Mouse (Mus musculus) common myeloid progenitor, adult 5-6 weeks (primary cell): ENCODE data around the gene Ntn4. TPM values are rescaled to one million over a fixed set of nuclear protein-coding genes. Genes with fewer than 3 reads are reported as not detected.

Experiments
- ATAC-seq: replicated peaks from 2 replicates; pipeline ENCODE4 v1.8.0; 2016; ENCODE audit warnings: low read depth, mild to moderate bottlenecking, moderate TSS enrichment, inconsistent platforms; ENCODE audit not compliant: poor library complexity, severe bottlenecking
- total RNA-seq: library from RNA; stranded (forward); fragments of 200-1000, 187-1606 nt; gene quantifications from 2 replicates; pipeline ENCODE4 v1.2.3, GENCODE M21; 2017

Ntn4 gene
- total RNA-seq = 2.2 and 4.8 TPM in 2 replicates

DNA sequence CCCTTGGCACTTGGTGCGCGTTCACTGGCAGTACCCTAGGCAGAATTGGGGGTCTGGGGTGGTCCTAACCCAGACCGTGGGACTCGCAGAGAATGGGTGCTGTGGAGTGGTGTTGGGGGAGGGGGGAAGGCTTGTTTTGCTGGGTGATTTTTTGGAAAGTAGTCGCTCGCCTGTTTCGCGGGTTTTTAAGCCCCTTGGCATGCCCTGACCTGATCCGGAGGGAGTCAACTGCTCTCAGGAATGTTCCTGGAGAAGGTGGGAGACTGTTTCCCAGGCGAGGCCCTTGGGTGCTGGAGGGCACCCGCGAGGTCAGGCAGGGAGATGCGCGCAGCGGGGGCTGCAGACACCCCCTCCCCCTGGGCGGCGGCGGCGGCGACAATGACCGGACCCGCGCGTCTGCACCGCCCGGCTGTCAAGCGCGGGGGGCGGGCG lies at the start of gene Ntn4:
Ntn4 (plus strand) TSS at position 161 of the 432 bp plus-strand sequence.
- ATAC-seq = no peak

DNA sequence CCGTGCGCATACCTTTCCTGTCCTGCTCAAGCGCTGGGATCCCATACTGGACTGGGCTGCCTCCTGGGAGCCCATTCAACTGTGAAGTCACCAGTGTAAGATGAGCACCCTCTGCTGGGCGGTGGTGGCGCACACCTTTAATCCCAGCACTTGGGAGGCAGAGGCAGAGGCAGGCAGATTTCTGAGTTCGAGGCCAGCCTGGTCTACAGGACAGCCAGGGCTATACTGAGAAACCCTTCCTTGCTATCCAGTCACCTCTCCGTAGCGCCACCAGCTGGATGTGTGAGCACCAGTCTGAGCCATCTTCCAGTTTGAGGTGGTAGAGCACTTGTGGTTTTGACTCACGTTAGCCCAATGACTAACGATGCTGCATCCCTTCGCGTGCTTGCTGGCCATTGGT lies 48.0 kb upstream of the Ntn4 start:
- no peak for ATAC-seq

DNA sequence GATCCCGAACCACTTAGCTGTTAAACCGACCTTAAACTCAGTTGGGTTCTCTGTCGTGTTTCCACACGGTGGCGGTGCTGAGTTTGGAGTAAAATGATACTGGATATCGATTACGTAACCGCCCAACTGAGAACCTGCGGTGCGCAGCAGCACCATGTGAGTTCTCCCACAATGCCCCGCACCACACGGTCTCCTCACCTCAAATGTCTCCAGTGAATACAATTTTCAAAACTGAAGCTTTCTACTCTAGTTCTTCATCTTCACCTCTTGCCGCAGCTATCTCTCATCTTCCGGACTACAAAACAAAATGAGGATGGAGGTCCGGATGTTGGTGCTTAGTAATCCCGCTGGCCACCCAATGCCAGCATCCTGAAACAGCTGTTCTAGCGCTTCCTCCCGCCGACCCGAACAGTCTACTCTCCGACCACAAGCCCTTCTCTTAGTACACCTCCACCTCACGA lies 46.4 kb upstream of the Ntn4 start:
- peak; percentile 81 for ATAC-seq

DNA sequence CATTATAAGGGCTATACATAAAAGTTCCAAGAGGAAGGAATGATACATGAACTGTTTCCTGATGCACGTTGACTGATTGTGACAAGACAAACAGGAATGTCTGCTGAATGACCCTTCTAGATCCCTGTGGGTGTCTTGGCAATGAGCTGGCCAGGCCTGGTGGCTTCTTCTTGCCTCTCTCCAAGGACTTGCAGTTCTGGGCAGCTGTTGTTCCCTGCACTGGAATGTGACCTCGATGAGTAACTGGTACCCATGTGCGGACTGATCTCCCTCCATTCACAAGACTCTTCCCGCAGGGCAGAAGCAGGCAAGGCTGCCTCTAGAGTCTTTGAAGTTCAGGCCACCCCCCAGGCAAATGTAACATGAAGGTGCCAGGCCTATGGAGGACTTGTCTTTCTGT lies 44.6 kb upstream of the Ntn4 start:
- ATAC-seq = no peak

DNA sequence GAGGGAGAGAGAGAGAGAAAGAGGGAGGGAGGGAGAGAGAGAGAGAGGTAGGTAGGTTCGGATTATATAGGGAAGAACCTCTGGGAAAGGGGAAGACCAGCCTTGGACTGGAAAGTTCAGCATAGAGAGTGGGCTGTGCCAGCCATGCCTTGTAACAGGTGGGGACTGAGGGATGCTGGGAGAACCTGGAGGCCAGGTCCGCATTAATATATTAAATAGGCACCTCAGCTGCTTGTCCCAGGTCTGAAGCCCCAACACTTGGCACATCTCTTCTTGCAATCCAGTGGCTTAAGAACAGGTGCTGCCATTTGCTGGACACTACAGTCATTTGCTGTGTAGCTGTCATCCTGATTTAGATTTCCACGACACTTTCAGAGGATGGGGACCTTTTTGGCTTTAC lies 43.8 kb upstream of the Ntn4 start:
- no peak for ATAC-seq

DNA sequence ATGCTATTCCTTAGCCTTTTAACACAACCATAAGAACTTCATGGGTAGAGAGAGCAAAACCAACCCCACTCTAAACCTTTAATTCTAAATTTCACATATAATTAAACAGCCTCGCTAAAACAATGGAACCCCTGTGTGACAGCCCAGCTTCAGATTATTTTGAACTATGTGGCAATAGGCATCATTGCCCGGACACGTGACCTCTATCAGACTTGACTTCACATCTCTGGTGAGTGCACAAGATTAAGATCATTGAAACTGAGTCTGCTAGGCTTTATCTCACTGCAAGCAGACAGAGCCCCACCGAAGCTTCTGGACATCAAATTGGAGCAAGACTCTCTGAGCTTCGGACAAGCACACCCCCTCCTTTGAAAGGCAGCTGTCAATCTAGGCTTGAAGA lies 38.2 kb upstream of the Ntn4 start:
- ATAC-seq = no peak

DNA sequence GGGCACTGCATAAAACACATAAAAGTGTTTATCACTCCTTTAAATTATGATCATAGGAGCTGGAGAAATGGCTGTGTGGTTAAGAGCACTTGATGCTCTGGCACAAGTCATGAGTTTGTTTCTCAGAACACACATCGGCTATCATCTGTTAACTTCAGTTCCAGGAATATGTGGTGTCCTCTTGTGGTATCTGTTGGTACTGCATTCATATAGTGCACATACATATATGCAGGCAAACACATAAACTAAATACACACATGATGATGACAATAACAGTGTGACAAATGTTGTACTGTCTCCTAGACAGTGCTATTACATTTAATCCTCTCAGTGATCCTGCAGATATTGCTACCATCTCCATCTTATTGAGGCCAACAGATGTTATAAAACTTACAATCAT lies 37.2 kb upstream of the Ntn4 start:
- ATAC-seq = no peak

DNA sequence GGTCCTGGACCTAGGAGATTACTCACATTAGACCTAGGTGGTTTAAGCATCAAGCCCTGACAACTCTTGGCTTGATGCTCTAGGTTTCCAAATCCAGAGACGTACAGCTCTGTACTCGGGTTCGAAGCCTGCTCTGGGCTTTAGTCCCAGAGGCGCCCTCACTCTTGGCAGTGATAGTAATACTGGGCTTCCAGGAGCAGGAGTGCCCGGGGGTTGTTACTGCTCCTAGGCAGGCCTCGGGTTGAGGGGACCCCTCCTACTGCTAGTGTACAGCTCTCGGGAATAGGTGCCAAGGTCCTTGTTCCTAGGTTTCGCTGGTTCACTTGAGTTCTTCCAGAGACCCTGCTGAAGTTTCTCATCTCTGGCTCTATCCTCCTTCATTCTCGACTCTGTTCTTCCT lies 34.2 kb upstream of the Ntn4 start:
- no peak for ATAC-seq

DNA sequence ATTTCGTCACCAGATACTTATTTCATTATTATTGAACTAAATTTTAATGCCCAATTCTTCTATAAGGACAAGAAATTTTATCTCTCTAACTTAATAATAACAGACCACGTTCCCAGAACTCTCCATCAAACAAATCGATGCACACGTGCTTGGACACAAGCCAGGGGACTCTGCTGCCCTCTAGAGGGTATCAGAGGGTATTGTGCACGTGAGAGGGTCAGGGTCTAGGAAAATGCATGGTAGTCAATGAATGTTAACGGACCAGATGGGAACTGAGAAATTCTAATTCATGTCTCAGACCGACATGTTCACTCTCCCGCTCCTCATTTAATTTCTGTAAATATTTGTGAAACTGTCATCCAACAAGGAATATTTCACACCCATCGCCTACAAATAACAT lies 32.4 kb upstream of the Ntn4 start:
- no peak for ATAC-seq

DNA sequence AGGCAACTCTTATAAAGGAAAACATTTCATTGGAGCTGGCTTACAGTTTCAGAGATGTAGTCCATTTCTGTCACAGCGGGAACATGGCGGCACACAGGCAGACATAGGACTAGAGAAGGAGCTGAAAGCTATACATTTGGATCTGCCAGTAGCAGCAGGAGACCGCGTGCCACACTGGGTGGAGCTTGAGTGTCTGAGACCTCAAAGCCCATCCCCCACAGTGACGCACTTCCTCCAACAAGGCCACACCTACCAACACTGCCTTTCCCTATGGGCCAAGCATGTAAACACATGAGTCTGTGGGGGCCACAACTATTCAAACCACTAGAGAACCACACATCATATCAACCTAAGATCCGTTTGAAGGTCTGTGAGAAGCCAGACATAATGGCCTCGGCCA lies 31.2 kb upstream of the Ntn4 start:
- no peak for ATAC-seq

DNA sequence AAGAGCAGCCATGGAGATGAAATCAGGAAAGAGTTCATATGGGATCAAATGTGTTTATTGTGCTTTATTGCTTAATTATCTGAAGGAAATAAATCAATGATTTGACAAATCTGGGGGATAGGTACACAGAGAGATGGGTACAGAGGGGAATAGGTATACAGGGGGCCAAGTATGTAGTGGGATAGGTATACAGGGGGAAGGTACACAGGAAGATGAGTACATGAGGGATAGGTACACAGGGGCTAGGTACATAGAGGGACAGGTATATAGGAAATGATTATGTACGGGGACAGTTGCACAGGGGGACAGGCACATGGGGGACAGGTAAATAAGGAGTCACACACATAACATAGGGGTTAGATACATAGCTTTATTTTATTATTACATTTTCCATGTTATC lies 29.6 kb upstream of the Ntn4 start:
- ATAC-seq = no peak

DNA sequence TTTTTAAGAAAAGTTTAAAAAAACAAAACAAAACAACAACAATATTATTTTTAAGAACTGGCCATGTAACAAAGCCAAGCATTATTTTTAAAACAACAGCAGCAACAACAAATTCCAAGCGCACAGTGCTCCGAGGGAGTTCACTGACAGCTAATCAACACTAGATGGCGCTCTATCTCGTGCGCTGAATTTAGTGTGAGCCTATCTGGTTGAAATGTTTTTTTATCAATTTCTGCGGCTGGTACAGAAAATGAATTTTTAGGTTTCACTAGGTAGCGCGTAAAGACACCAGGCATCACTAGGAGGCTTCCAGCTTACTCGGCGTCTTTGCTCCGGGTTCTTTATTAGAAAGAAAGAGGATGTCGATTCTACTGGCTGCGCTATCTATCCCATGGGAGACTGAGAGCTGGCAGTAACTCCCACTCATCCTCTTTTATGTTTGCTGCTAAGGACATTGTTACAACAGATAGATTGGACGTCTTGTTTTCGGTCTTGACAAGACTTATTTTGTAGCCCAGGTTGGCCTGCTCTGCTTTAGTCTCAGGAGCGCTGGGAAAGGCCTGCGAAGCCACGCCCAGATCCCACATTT lies 29.0 kb upstream of the Ntn4 start:
- ATAC-seq = peak; percentile 88

DNA sequence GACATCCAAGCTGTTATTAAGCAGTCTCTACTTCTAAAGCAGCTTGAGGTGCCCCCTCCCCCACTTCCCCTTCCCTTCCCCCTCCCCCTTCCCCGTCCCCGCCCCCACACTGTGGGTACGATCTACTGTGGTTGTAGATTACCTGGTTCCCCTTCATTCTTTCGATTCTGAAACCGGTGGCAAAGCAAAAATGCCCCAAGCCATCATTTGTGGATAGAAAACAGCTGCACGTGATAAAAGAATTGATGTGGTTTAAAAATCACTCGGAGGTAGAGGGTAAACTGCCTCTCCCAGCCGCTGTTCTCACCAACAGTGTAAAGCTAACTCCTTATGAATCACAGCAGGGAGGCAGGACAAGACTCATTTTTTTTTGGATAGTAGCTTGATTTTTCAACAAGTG lies 25.6 kb upstream of the Ntn4 start:
- peak; percentile 61 for ATAC-seq

DNA sequence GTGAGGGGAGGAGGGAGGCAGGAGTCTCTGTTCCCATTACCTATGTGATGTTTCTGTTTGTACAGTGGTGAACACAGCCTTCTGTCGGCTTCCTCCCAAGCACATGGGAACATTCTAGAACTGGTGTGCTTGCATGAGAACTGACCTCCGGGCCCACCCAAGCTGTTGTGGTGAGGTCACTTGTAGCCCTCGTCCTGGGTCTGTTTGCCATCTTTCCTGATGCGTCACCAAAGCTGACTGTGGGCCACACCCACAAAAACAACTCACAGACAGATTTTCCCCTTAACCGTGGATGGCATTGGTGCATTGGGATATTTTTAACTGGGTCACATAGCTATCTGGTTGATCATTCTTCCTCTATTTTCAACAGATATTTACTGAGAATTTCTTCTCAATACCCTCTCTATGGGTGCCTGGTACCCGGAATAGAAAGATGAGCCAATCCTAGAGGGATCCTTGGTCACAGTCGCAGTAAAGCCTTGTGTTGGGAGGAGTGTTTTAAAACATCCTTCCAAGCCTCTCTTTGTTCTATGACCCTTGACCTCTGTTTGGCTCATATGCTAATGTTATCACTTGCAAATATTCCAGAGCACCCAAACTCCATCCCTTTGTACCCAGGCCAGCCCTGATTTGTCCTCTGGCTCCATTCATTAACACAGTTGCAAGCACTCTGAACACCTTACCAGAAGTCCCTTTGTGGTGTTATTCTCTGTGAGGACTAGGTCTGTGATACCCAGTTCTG lies 19.9 kb upstream of the Ntn4 start:
- ATAC-seq = no peak

DNA sequence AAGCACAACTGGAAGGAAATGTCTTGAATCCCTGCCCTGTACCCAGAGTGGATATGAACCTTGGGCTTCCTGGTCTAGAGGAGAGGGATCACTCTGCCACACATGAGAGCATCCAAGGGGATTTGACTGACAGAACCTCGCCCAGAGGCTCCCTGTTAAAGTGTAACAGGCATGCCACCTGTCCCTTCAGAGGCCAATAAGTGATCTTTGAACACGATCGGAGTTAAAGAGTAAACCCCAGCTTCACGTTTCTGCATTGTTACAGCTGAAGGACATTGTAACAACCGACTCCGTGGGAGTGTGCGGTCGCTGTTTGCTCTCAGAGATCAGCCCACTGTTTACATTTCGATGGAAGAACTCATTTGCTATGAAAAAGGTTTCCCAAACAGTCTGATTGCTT lies 16.8 kb upstream of the Ntn4 start:
- ATAC-seq = no peak

DNA sequence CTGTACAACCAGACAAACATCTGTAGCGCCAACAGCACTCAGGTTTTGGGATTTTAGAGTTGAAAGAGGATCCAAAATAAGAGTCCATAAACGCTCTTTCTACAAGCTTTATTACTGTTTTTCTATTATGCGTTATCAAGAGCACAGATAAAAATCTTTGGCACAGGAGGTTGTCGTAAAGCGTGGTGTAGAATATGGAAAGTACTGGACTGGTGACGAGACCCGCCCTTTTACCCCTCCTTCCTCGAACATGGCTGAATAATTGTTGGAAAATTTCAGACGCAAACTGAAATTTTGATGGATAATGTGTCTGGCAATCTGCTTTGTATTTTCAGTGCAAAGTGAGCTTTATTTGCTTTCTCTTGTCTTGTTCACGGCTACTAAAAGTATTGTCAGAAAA lies 16.3 kb upstream of the Ntn4 start:
- no peak for ATAC-seq

DNA sequence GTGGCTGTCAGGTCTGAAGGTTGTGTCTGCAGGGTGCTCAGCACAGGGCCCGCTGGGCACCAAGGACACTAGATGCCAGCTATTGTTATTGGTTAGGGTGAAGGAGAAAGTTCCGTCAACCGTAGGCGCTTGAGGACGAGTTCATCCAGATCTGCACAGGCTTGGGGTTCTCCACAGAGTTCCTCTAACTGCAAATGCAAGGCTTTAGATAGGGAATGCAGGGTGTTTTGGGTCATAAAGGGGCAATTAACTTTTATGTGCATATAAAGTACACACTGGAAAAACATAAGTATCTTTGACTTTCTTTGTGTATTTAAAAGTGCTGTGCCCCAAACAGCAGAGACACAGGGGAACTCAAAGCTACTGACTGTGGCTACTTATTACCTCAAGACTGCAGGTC lies 10.2 kb upstream of the Ntn4 start:
- ATAC-seq = no peak

DNA sequence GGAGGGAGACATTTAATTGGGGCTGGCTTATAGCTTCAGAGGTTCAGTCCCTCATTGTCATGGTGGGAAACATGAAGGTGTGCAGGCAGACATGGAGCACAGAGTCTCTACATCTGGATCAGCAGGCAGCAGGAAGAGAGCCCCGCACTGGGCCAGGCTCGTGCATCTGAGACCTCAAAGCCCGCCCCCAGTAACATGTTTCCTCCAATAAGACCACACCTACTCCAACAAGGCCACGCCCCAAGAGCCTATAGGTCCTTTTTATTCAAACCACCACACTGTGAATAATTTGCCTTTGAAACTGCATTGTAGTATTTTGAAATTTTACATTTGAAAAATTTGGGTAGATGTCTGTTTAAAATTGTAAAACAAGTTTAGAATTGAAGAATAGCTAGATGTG lies 8.4 kb upstream of the Ntn4 start:
- ATAC-seq = no peak

DNA sequence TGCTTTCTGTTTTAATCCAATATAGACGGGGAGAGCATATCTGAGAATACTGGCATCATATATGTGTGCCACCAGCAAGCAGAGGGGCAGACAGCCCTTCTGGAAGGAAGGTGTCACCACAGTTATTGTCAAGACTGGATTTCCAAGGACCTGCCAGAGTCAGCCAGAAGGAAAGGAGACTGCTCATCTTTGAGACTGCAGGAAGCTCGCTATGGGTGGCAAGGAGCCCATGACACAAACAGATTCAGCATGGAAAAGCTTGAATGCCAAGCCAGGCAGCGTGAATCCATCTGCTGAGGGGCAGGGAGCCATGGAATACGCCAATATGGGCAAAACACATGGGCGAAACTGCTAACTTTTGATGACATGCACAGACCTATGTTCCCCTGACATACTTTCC lies 6.9 kb upstream of the Ntn4 start:
- no peak for ATAC-seq

DNA sequence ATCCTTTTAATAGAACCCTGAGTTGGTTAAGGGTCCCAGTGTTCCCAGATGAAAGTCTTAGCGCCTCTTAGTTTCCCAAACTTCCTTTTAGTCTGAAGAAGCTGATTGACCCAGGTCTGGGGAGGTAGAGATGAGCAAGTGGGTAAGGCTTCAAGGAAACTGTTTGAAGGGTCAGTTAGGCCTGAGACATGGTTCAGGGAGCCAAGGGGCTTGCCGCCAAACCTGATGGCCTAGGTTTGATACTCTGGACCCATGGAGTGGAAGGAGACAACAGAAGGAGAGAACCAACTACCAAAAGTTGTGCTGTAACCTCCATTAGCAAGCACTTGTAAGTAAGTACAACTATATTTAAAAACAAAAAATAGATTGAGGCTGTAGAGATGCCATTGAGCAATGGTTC lies 6.5 kb upstream of the Ntn4 start:
- ATAC-seq = no peak

DNA sequence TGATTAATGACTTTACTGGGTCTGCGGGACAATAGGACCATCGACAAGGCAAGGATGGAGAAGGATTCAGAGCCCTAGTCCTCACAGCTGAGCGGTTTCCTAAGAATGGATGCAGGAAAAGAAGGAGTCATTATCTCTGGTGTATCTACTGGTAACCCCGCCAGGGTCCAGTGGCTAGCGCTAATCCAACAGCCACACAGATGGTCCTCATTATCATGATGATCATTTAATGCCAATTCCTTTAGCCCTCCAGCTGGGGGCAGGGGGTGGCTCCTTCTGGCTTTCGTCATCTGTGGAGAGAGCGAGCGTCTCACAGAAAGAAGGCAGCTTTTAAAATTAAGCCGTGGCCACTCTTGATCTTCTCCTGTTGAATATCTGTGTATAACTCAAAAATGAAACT lies 4.5 kb upstream of the Ntn4 start:
- no peak for ATAC-seq
